Mouse (Mus musculus) erythroblast, adult 5-6 weeks (primary cell): ENCODE data around the gene Gpr146. TPM values are rescaled to one million over a fixed set of nuclear protein-coding genes. Genes with fewer than 3 reads are reported as not detected.

ENCODE experiments used
- ATAC-seq: replicated peaks from 2 replicates; pipeline ENCODE4 v1.8.0; 2016; ENCODE audit warnings: moderate number of reproducible peaks, mild to moderate bottlenecking, moderate TSS enrichment, inconsistent platforms; ENCODE audit not compliant: poor library complexity, low FRiP score, severe bottlenecking
- total RNA-seq, 2 experiments: library from RNA; stranded (forward) in 1 of 2; stranded (reverse) in 1 of 2; fragments of 150-400 nt in 1 of 2; fragments of 200-764, 138-1000 nt in 1 of 2; gene quantifications; 2 replicates each; pipeline versions ENCODE4 v1.2.3 to v1.2.4; 2015 to 2017; ENCODE audit warnings: low replicate concordance in 2 of 2

Gpr146 gene
- total RNA-seq, 2 experiments from 2014 or later, result 27.3 to 49.4 TPM

- no peak for ATAC-seq
Measured at GRCm38 (mm10) chr5:139353946-139354345, 23.6 kb upstream of the Gpr146 start.

GRCm38 (mm10) chr5:139355235-139355772, 22.2 kb upstream of the Gpr146 start:
- peak; percentile 75 for ATAC-seq

- ATAC-seq, result 0 out of 2 replicates have a peak, but pooled peaks have one; percentile 34
Measured at GRCm38 (mm10) chr5:139358653-139359052, 18.8 kb upstream of the Gpr146 start.

- no peak for ATAC-seq
Measured at GRCm38 (mm10) chr5:139359244-139359643, 18.3 kb upstream of the Gpr146 start.

GRCm38 (mm10) chr5:139363858-139364257, 13.6 kb upstream of the Gpr146 start:
- ATAC-seq, result peak; percentile 18; the same call in 1 of the 2 replicates

GRCm38 (mm10) chr5:139364260-139364910, 13.1 kb upstream of the Gpr146 start:
- peak; percentile 82 for ATAC-seq

GRCm38 (mm10) chr5:139364911-139365571, 12.5 kb upstream of the Gpr146 start:
- ATAC-seq, result no peak

GRCm38 (mm10) chr5:139365827-139366226, 11.7 kb upstream of the Gpr146 start:
- no peak for ATAC-seq

- no peak for ATAC-seq
Measured at GRCm38 (mm10) chr5:139366484-139366883, 11.0 kb upstream of the Gpr146 start.

- no peak for ATAC-seq
Measured at GRCm38 (mm10) chr5:139367884-139368458, 9.5 kb upstream of the Gpr146 start.

GRCm38 (mm10) chr5:139368638-139369320, 8.7 kb upstream of the Gpr146 start:
- ATAC-seq, result no peak

GRCm38 (mm10) chr5:139370336-139370735, 7.2 kb upstream of the Gpr146 start:
- ATAC-seq, result no peak

GRCm38 (mm10) chr5:139371118-139371517, 6.4 kb upstream of the Gpr146 start:
- no peak for ATAC-seq

GRCm38 (mm10) chr5:139371631-139372401, 5.7 kb upstream of the Gpr146 start:
- ATAC-seq, result peak; percentile 89

- ATAC-seq, result no peak
Measured at GRCm38 (mm10) chr5:139373126-139373525, 4.4 kb upstream of the Gpr146 start.

- no peak for ATAC-seq
Measured at GRCm38 (mm10) chr5:139373889-139374444, 3.5 kb upstream of the Gpr146 start.

GRCm38 (mm10) chr5:139374841-139375240, 2.7 kb upstream of the Gpr146 start:
- no peak for ATAC-seq

- ATAC-seq, result no peak
Measured at GRCm38 (mm10) chr5:139378271-139378556, 717 bp downstream of the Gpr146 start.

GRCm38 (mm10) chr5:139378986-139379629, 1.6 kb downstream of the Gpr146 start:
- ATAC-seq, result no peak
